Mouse (Mus musculus) right cerebral cortex, postnatal 14 days (tissue): ENCODE results near the gene Eps8l2.

Experiments
- DNase-seq: peaks from one replicate; pipeline ENCODE4 v3.0.0; 2022

The Eps8l2 gene

DNA sequence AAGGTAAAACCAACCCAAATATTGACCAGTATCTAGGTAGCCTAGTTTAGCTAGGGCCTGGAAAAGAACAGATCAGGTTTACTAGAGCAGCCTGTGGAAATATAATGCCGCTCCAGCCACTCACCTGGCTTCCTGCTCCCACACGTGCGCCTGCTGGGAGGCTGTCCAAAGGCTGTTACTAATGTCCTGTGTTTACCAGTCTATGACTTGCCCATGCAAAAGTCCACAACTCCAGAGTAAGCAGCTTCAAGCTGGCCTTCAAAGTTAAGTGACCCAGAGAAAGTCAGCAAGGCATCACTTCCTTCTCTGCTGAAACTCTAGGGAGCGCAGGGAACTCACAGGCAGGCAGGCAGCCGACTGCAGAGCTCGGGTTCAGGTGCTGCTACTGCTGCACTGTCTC is 6.7 kb upstream of the Eps8l2 start:
- no peak for DNase-seq

DNA sequence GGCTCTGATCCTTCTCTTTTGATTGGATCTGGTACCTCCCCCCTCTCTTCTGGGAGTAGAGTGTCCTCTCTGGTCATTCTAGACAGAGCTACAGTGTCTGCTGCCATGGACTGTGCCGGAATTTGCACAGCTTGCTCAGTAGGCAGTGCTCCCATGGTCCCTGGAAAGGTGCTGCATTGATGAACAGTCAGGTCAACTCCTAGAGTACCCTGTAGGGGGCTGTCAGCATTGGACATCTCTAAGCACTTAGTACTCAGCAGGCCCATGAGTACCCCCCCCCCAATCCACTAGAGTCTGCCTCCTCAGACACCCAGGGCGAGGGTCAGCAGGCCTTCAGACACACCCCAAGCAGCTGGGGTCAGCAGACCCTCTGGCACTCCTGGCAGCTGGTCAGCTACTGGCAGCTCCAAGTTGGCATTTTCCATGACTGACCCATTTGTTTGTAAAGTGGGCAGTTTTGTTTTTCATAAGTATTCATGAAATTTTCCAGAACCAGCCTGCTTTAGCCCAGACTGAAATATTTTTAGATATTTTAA is 3.6 kb upstream of the Eps8l2 start:
- DNase-seq, result no peak

DNA sequence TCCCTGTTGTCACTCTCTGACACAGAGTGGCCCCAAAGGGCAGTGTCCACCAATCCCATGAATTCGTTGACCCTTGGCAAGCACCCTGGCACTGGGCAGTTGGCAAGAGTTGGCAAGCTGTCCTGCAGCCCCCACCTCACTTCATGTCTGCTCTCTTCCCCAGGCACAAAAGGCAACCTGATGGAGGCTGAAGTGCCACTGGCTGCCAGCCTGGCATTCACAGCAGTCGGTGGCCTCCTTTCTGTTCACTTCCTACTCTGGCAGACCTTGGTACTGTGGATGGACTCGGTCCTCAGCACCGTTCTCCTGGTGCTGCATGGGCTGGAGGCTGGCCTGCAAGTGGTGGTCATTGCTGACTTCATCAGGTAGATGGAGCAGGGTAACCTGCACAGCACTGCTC is 3.0 kb upstream of the Eps8l2 start:
- DNase-seq, result no peak

DNA sequence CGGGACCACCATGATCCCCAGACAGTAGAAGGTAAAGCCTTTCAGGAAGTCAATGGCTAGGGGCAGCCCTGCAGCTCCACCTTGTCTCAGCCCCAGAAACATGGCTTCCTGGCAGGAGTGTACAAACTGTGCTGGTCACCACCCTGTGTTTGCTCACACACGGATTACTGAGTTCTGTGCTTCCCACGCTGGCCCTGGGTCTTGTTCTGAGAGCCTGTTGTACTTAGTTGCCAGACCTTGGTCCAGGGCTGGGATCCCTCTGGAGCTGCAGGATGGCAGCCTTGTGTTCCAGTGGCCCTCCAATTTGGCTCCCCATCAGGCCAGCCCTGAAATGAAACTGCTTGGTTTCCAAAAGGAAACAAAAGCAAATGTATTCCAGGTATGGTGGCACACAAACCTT is 2.4 kb upstream of the Eps8l2 start:
- no peak for DNase-seq

DNA sequence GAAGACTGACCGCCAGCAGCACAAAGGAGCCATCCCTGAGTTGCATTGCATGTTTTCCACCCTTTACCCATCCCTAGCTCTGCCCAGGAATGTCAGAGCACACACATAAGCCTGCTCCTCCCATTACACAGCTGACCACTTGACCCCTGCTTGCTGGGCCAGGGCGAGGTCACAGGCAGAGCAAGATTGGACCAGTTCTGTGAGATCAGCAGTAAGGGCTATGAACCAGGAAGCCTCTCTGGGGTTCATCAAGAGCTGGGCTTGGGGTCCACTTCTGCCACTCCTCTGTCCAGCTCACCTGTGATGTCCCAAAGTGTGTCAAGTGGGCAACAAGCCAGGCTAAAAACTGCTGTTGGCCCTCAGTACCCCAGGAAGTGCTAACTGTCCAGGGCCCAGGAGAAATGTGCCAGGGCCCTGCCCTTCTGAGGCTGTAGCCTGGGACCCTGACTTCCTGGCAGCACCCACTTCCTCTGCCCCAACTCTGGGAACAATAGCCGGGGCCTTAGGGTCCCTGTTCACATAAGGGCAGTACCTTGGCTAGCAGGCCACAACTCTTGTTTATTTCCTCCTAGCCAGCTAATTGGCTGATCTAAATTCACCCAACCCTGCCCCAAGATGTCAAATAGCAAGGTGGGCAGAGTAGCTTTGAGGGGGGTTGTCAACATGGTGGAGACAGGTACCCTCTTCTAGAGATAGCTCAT is 814 bp upstream of the Eps8l2 start:
- no peak for DNase-seq

DNA sequence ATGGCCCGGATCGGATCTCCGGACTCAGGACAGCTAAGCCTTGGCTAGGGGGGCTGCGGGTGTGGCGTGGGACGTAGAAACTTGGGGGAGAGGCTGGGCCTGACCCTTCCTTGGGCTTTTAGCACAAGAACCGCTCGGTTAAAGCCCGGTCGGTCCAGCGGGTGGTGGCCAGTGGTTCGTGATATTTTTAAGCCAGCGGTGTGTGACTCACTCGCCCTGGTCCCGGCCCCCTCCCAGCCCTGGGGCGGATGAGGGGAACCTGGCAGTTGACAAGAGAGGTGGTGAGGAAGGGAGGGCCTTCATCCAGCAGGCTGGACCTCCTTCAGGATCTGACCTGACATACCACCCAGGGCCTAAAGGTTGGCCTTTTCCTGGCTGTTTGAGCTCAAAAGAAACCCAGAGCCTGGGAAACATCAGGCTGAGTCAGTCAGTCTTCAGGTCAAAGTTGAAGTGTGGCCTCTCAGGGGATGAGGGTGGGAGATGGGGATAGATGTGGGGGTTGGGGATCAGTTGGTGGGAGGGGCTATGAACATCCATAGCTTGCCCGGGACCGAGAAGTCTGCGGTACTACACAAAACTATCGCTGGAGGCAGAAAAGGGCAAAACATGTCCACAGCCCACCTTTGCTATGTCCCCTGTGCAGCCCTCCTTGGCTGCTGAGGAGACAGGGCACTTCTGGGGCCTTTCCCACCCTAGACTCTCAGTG is 688 bp downstream of the Eps8l2 start:
- DNase-seq, result no peak

DNA sequence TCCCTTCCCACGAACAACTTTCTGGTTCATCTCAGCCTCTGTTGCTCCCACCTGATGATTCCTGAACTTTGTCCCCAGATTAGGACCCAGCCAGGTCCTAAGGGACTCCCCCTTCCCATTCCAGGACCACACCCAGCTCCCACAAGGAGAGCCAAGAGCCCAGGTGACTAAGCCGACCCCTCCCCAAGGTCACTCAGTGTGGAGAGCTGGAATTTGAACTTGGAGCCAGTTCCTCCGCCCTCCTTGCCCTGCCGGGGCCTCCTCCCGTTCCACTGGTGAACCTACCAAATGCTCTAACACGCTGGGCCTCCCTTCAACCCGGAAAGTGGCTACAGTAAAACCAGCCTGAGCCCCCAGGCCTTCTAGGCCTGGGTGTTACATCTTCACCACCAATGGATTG is 1.3 kb downstream of the Eps8l2 start:
- DNase-seq, result no peak

DNA sequence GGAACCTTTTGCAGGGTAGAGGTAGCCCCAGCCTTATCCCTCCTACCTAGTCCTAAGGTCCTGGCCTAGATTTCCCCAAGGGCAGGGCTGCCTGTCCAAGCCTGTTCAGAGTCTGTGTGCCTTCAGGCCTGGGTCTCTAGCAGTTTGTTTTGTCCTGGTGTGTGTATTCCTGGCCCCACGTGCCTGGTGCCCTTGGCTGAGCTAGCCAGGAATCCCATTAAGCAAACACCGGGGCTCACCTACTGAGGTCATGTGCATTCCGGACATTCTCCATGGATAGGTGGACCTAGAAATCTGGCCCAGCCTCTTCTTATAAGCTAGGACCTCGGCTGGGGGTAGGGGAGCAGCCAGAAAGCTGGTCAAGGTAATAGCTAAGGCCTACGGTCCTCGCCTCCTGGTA is 1.8 kb downstream of the Eps8l2 start:
- no peak for DNase-seq

DNA sequence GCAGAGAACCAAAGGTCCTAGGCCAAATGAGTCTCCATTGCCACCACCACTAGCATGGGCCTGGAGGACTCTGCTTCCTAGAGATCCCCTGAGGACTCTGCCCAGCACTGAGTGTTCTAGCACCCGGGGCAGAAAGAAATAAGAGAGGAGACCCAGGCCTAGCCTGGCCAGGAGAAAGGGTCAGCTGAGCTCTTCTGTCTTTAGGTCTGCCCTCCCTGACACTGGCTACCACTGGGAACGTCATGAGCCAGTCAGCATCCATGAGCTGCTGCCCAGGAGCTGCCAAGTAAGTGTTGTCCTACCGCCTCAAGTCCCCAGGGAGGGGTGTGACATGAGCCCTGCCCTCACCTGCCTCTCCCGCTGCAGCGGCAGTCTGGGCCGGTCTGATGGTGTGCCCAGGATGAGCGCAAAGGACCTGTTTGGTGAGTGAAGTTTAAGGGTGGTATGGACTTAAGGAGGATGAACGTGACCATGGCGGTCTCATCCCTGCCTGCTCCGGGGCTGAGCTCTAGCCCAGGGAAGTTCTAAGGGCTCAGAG is 3.1 kb downstream of the Eps8l2 start:
- DNase-seq, result no peak

DNA sequence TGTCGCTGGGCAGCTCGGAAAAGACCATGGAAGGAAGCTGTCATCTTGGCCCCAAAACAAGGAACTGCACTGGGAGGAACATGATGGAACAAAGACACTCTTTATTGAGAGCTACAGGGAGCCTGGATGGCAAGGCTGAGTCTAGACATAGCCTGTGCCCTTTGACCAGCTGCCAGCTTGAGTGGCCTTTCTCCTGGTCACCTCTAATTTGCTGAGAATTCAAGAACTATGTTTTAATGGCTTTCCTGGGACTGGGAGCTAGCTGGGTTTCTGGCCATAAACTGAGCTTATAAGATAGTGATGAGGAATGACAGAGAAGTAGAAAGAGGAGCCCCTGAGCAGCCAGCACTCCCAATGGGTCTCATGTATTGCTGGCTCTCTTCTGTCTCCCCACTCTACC is 4.5 kb downstream of the Eps8l2 start:
- no peak for DNase-seq

DNA sequence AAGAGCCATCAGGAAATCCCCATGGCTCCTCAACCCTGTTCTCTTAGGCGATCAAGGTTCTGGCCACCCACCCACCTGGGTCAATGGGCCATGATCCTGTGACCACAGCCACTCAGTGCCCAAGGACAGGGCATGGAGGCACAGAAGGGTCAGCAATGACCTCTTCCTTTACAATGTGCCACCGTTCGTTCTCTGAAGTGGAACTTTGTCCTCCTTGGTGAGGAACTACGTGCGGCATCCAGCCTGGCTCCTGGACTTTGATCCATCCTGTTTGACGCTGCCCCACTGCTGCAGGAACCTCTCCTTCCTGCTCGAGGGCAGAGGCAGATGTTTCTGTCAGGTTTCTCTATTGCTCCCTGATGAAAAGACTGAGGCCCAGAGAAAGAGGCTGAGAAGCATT is 5.0 kb downstream of the Eps8l2 start:
- DNase-seq, result no peak

DNA sequence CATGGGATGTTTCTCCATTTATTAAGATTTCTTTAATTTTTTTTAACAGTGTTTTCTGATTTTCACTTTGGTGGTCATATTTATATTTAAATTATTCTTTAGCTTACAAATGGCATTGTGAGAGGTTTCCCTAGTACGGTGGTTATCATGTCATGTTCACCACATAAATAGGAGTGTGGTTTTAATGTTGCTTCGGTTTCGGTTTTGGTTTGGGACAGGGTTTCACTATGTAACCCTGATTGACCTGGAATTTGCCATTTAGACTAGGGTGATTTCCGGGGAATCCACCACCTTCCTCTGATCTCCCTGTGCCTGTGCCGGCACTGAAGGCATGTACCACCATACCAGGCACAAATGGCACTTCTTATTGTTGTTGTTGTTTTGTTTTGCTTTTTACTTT is 6.1 kb downstream of the Eps8l2 start:
- no peak for DNase-seq

DNA sequence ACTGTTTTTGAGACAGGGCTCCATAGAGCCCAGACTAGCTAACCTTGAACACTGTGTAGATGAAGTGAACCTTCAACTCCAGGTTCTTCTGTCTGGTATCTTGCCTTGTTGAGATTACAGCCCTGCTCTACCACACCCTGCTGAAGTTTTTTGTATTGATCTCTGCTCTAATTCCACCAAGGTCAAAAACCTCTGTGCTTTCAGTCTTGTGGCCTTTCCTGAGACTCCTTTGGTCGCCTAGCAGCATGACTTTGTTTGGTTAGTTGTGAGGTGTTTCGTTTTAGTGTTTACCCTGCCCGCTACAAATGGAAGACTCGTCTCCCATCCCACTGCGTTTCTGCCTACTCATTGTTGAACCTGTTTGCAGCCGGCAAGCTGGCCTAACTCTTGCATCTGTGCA is 12.4 kb downstream of the Eps8l2 start:
- DNase-seq, result no peak

DNA sequence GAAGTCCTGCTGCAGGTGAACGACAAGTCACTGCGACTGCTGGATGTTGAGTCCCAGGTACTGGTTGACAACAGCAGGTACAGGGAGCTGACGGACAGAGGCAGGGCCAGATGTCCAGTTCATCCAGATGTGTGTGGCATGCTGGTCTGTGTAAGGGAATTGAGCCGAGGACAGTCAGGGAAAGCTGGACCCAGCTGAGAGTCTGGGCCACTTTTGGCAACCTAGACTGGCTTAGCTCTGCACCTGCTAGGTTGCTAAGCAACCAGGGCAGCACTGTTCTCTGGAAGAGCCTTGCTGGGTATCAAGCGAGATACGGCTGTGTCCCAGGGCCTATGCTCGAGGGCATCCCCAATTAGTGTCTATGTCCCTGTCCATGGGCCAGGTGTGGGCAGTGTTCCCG is 16.4 kb downstream of the Eps8l2 start:
- DNase-seq, result no peak

DNA sequence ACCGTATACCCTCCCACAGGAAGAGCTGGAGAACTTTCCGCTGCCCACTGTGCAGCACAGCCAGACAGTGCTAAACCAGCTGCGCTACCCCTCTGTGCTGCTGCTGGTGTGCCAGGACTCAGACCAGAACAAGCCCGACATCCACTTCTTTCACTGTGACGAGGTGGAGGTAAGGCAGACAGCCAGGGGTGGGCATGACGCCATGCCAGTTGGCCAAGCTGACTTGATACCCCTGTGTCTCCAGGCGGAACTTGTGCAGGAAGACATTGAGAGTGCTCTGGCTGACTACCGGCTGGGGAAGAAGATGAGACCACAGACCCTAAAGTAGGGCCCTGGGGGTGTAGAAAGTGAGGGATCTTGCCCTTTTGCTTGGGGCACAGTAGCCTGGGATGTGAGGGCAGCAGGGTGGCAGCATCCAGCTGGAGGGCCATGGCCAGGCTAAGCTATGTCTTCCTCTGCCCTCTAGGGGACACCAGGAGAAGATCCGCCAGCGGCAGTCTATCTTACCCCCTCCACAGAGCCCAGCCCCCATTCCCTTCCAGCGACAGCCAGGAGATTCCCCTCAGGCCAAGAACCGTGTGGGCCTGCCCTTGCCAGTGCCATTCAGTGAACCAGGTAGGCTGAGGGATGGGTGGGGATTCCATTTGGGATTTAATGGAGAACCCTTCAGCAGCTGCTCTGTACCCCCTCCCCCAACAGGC is 17.1 kb downstream of the Eps8l2 start:
- no peak for DNase-seq

DNA sequence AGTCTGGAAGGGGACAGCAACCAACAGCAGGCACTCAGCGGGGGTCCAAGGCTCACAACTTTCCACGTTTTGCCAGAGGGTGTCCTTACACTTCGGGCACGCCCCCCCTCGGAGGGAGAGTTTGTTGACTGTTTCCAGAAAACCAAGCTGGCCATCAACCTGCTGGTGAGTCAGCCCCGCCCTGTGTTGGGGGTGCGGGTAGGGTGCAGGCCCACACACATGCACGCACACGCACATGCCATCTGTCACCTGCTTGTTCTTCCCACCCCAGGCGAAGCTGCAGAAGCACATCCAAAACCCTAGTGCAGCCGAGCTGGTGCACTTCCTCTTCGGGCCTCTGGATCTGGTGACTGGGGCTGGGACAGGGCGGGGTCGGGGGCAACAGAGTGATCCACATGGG is 18.3 kb downstream of the Eps8l2 start:
- DNase-seq, result no peak

DNA sequence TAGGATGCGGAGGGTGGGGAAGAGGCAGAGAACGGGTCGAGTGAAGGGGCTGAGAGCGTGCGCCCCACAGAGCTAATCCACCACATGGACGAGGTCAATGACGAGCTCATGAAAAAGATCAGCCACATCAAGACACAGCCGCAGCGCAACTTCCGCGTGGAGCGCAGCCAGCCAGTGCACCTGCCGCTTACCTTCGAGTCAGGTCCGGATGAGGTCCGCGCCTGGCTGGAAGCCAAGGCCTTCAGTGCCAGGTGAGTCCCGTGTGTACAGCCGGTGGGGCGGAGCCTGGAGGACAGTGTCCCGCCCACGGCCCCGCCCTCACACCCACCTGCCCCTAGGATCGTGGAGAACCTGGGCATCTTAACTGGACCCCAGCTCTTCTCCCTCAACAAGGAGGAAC is 22.8 kb downstream of the Eps8l2 start:
- no peak for DNase-seq

DNA sequence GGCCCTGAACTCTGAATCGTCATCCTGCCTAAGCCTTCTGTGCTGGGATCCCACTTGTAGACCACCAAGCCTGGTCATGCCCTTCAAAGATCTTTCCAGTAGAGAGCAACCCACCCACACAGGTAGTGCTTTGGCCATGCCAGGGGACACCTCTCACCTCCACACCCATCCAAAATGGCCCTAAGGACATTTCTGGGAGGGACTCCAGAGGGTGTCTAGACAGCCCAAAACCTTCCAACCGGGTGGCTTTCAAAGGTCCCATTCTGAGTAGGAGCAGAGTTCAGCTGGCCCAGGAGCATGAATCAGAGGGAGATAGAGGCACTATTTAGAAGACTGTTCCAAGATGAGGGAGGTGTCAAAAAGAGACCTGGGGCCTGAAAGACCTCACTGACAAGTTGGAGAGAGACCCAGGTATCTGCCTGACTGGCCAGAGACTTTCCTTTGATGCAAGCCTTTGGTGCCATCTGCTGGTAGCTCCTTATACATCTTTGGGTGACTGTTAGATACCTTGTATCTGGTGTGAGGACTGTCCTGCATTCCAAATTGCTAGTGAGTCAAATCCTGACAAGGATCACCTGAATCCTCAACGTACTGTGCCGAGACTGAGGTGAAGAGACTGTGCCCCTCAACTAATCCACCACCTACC is 24.5 kb downstream of the Eps8l2 start:
- DNase-seq, result peak; percentile 68

DNA sequence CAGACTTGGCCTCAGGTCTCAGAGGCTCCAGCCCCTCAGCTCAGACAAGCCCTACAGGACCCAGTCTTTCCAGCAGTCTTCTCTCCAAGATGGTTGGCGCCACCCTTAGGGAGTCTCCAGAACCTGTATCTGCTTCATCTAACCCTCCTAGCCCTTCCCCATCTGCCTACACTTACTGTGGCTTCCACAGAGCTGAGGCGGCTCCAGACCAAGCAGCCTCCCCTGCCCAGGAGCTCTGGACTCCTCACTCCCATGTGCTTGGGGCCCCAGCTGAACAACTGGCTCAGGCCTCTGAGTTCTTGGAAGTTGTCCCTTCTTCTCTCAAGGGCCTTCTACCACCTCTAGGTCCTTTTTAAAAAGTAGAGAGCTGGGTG is 25.1 kb downstream of the Eps8l2 start:
- no peak for DNase-seq

DNA sequence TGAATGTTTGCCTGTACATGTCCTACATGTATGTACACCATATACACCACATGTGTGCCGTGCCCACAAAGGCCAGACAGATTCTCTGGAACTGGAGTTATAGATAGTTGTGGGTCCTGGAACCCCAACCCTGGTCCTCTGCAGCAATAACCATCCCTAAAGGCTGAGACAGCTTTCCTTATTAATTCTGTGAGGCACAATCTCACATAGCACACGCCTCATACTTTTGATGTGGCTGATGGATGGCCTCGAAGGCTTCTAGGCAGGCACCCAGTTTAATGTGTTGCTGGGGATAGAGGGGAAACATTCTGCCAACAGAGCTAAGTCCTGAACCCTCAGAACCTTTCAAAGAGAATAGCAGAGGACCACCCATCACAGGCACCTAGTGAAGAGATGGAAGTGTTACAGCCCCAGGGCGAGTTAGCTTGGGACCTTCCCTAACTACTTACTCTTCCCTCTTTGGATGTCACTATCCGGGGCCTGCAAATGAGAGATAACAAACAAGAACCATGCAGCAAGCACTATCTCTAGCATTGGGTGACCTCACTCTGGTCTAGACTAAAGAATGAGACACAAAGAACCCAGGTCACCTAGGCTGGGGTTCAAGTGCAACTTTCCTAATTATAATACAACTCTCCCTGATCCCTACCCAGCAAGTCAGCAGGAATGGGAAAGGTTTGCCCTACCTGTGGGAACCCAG is 25.8 kb downstream of the Eps8l2 start:
- DNase-seq, result no peak

DNA sequence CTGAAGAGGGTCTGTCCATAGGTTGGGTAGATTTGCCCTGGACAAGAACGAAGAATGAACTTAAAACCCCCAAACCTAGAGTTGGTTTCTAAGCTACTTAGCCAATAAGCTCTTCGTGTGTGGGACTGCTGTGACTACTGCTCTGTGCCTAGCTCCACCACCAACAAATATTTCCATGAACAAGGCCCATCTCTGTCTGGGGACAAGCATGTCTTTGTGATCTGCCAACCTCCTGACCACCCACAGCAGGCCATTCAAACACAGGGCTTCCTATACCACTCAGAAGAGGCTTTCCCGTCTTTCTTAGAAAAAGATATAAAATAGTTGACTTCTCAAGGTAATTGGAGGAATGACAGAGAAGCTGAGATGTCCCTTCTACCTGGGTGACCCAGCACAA is 26.4 kb downstream of the Eps8l2 start:
- DNase-seq, result no peak

DNA sequence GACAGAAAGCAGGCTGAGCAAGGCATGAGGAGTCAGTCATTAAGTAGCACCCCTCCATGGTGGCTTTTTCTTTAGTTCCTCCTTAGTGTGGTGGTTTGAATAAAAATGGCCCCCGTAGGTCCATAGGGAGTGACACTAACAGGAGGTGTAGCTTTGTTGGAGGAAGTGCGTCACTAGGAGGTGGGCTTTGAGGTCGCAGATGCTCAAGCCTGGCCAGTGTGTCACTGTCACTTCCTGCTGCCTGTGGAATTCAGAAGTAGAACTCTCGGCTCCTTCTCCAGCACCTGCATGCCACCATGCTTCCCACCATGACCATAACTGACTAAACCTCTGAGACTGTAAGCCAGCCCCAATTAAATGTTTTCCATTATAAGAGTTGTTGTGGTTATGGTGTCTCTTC is 28.7 kb downstream of the Eps8l2 start:
- DNase-seq, result no peak

DNA sequence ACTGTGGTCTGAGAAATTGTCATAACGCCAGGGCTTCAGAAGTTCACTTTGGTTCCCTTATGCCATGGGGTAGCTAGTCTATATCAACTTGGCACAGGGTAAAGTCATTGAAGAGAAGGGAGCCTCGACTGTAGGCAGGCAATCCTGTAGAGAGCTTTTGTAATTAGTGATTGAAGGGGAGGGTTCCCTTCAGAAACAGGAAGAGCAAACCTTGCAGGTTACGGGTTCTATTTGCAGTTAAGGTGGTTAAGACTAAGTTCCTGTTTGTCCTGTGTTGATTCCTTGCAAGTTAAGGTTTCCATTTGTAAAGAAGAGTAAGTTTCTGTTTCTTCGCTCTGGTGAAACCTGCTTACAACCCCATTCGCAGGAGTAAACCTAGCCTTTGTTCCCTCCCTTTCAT is 31.2 kb downstream of the Eps8l2 start:
- no peak for DNase-seq
